Mouse (Mus musculus) erythroblast, embryonic 14.5 days (primary cell): ENCODE data around the gene Hpcal1.

ENCODE experiments used
- GATA1 ChIP-seq: IDR thresholded peaks from 2 replicates; pipeline ENCODE4 v1.6.1; 2012; ENCODE audit warnings: low read length, inconsistent platforms, mixed read lengths
- TAL1 ChIP-seq: IDR thresholded peaks from 3 replicates; pipeline ENCODE4 v1.6.1; 2012; ENCODE audit warnings: low read length, inconsistent platforms, mixed read lengths

DNA sequence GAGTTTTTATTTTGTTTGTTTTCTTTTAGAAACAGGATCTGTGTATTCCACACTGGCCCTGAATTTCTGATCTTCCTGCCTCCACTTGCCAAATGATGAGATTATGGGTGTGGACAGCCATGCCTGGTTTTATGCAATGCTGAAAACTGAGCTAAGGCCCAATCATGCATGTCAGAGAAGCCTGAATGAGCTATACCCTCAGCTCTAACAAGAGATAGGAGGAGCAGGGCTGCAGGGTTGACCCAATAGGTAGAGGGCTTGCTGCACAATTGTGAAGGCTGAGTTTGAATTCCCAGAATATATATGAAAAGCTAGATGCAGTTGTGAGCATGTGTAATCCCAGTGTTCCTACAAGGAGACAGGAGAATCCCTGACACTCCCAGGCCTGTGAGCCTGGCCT is 72.4 kb downstream of the Hpcal1 start:
- TF ChIP-seq GATA1 (no peak), TAL1 (no peak)
